8 mouse cellular contexts compared by ENCODE assay signal in the genomic region with DNA sequence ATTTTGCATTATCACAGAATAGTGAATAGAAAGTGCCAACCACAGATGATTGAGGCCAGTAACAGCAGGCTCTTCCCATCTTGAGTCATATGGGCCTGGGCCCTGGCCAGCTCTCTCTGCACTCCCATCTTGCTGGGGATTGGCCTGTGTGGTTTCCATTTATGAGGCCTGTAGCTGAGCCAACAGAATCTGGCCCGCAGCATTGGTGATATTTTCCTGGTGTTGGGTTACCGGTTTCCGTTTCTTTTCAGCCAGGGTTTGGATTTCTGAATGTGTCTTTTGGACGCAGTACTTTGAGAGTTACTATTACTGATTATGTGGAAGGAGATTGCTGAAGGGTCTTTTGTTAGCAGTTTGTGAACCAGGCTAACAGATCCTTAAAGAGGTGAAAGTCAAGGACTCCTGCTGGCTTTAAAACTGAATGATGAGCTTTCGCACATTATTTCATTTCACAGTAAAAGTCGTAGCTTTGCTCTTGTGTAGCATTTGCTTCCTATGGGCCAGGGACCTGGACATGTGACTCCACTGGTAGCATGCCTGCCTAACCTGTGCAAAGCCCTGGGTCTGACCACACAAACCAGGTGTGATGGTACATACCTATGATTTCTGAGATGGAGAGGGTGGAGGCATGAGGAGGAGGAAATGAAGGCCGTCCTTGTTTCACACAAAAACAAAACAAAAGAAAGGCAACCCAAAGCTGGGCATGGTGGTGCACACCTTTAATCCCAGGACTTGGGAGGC. TPM values are rescaled to one million over a fixed set of nuclear protein-coding genes. Genes with fewer than 3 reads are reported as not detected.
A peak's percentile ranks its signal among the peaks of the same experiment; 100 is the strongest.
DNase-seq lines count a peak whose midpoint lies in the region; ATAC-seq and TF ChIP-seq lines count a peak whose summit lies in the region.

No protein-coding gene starts in this region.

- DNase-seq in embryonic facial prominence, embryonic 11.5 days (ENCODE audit: low spot score), result peak; percentile 60
- no peak for DNase-seq in embryonic facial prominence, embryonic 10.5 days (ENCODE audit: low spot score)
- peak; percentile 99 for DNase-seq in NIH3T3 (ENCODE audit: low read depth)
- DNase-seq in hindbrain, postnatal 0 days (ENCODE audit: low spot score), result peak; percentile 81
- no peak for DNase-seq in left cerebral cortex, postnatal 14 days (ENCODE audit: low spot score in 2 of 2)

- 0 out of 2 replicates have a peak overlapping the region, but pooled peaks have one; percentile 27 for H3K9ac ChIP-seq in embryonic facial prominence, embryonic 11.5 days (replicated peaks; ENCODE audit: low read length)
- no peak overlapping the region for H3K9ac ChIP-seq in embryonic facial prominence, embryonic 13.5 days
- no peak overlapping the region for H3K9ac ChIP-seq in hindbrain, postnatal 0 days (replicated peaks; ENCODE audit: low read length)
- H3K9ac ChIP-seq in lung, embryonic 16.5 days (ENCODE audit: low read length), result no peak overlapping the region

- H3K36me3 ChIP-seq in embryonic facial prominence, embryonic 11.5 days (replicated peaks; ENCODE audit: control insufficient read depth, insufficient read depth, low read depth, low read length), result no peaks in the 10 kb centered on the region
- no peaks in the 10 kb centered on the region for H3K36me3 ChIP-seq in embryonic facial prominence, embryonic 10.5 days (replicated peaks)
- no peaks in the 10 kb centered on the region for H3K36me3 ChIP-seq in embryonic facial prominence, embryonic 13.5 days
- no peaks in the 10 kb centered on the region for H3K36me3 ChIP-seq in hindbrain, postnatal 0 days (ENCODE audit: insufficient read depth, low read length)
- H3K36me3 ChIP-seq in lung, embryonic 16.5 days (ENCODE audit: control insufficient read depth, insufficient read depth, low read length), result no peaks in the 10 kb centered on the region

- H3K4me1 ChIP-seq in embryonic facial prominence, embryonic 11.5 days (ENCODE audit: control insufficient read depth, insufficient read depth, low read length), result no peaks in the 10 kb centered on the region
- peaks cover 22% of the 10 kb centered on the region for H3K4me1 ChIP-seq in embryonic facial prominence, embryonic 10.5 days
- peaks cover 66% of the 10 kb centered on the region for H3K4me1 ChIP-seq in embryonic facial prominence, embryonic 13.5 days
- H3K4me1 ChIP-seq in hindbrain, postnatal 0 days (ENCODE audit: insufficient read depth, low read length), result peaks cover 3% of the 10 kb centered on the region; the same call in 1 of the 2 replicates
- peaks cover 3% of the 10 kb centered on the region for H3K4me1 ChIP-seq in lung, embryonic 16.5 days (replicated peaks; ENCODE audit: control insufficient read depth, insufficient read depth, low read length)

- no peak for ATAC-seq in embryonic facial prominence, embryonic 11.5 days (replicated peaks; ENCODE audit: insufficient number of reproducible peaks, low FRiP score, low TSS enrichment, low read depth)
- ATAC-seq in embryonic facial prominence, embryonic 13.5 days (ENCODE audit: insufficient number of reproducible peaks, insufficient read depth, low FRiP score, low TSS enrichment, low read depth), result peak; percentile 83
- ATAC-seq in hindbrain, postnatal 0 days, result peak; percentile 77; the same call in 1 of the 2 replicates
- ATAC-seq in lung, embryonic 16.5 days (ENCODE audit: low read depth), result peak; percentile 96
- ATAC-seq in megakaryocyte, adult 5-6 weeks (ENCODE audit: poor library complexity, severe bottlenecking), result no peak

- no peak overlapping the region; the same call in 1 of the 2 replicates for H3K27ac ChIP-seq in embryonic facial prominence, embryonic 11.5 days (replicated peaks; ENCODE audit: low read depth, low read length)
- no peak overlapping the region for H3K27ac ChIP-seq in embryonic facial prominence, embryonic 10.5 days (replicated peaks)
- H3K27ac ChIP-seq in embryonic facial prominence, embryonic 13.5 days, result peak overlapping the region; percentile 93
- H3K27ac ChIP-seq in hindbrain, postnatal 0 days, result no peak overlapping the region; the same call in 1 of the 2 replicates
- H3K27ac ChIP-seq in lung, embryonic 16.5 days (ENCODE audit: low read length), result peak overlapping the region; percentile 48; the same call in 1 of the 2 replicates

- no peaks in the 10 kb centered on the region for H3K27me3 ChIP-seq in embryonic facial prominence, embryonic 11.5 days (ENCODE audit: control insufficient read depth, insufficient read depth, low read length)
- peaks cover 24% of the 10 kb centered on the region for H3K27me3 ChIP-seq in embryonic facial prominence, embryonic 10.5 days (replicated peaks; ENCODE audit: low read depth, poor library complexity, severe bottlenecking)
- H3K27me3 ChIP-seq in embryonic facial prominence, embryonic 13.5 days, result no peaks in the 10 kb centered on the region
- H3K27me3 ChIP-seq in hindbrain, postnatal 0 days (ENCODE audit: insufficient read depth, low read length), result peaks cover 4% of the 10 kb centered on the region
- no peaks in the 10 kb centered on the region for H3K27me3 ChIP-seq in lung, embryonic 16.5 days (ENCODE audit: control insufficient read depth, insufficient read depth, low read depth, low read length)

- TF ChIP-seq CTCF in hindbrain, postnatal 0 days (IDR thresholded peaks at IDR 0.05; ENCODE audit: low read depth), result no peak

- H3K4me3 ChIP-seq in embryonic facial prominence, embryonic 11.5 days (ENCODE audit: low read depth, low read length), result no peak overlapping the region
- no peak overlapping the region for H3K4me3 ChIP-seq in embryonic facial prominence, embryonic 10.5 days
- H3K4me3 ChIP-seq in embryonic facial prominence, embryonic 13.5 days, result no peak overlapping the region
- no peak overlapping the region for H3K4me3 ChIP-seq in hindbrain, postnatal 0 days (ENCODE audit: low read length)
- H3K4me3 ChIP-seq in lung, embryonic 16.5 days (ENCODE audit: low read length), result no peak overlapping the region

- WGBS in embryonic facial prominence, embryonic 11.5 days, result 54% methylated on average over 7 of the region's 7 CpGs
- 62% methylated on average over 7 of the region's 7 CpGs for WGBS in embryonic facial prominence, embryonic 10.5 days
- WGBS in embryonic facial prominence, embryonic 13.5 days, result 37% methylated on average over 7 of the region's 7 CpGs
- 55% methylated on average over 7 of the region's 7 CpGs for WGBS in hindbrain, postnatal 0 days
- WGBS in lung, embryonic 16.5 days, result 60% methylated on average over 7 of the region's 7 CpGs

- no peaks in the 10 kb centered on the region for H3K9me3 ChIP-seq in embryonic facial prominence, embryonic 11.5 days (replicated peaks; ENCODE audit: control insufficient read depth, low read length)
- H3K9me3 ChIP-seq in embryonic facial prominence, embryonic 10.5 days, result no peaks in the 10 kb centered on the region
- no peaks in the 10 kb centered on the region for H3K9me3 ChIP-seq in embryonic facial prominence, embryonic 13.5 days
- no peaks in the 10 kb centered on the region for H3K9me3 ChIP-seq in hindbrain, postnatal 0 days (ENCODE audit: low read length)
- H3K9me3 ChIP-seq in lung, embryonic 16.5 days (ENCODE audit: control insufficient read depth, low read length), result no peaks in the 10 kb centered on the region

- no peak overlapping the region for H3K4me2 ChIP-seq in embryonic facial prominence, embryonic 11.5 days (ENCODE audit: low read depth, low read length)
- peak overlapping the region; percentile 29 for H3K4me2 ChIP-seq in embryonic facial prominence, embryonic 13.5 days
- no peak overlapping the region for H3K4me2 ChIP-seq in hindbrain, postnatal 0 days (ENCODE audit: low read depth, low read length)
- no peak overlapping the region for H3K4me2 ChIP-seq in lung, embryonic 16.5 days (ENCODE audit: low read depth, low read length)

- intact Hi-C loops in left cerebral cortex, postnatal 14 days (cut with DNase I), result no loop called here

RNA-seq across cellular contexts. Expression of gene Tiam2, which starts 5.5 kb away (rescaled TPM):
- polyA plus RNA-seq in embryonic facial prominence, embryonic 11.5 days (2014; fragmentation: Nextera tagmentation; extraction: Ambion mirVana), result 8.9 and 11.9 TPM in 2 replicates
- polyA plus RNA-seq in embryonic facial prominence, embryonic 10.5 days (2016; fragmentation: Nextera tagmentation; extraction: Ambion mirVana), result 6.0 and 7.7 TPM in 2 replicates
- polyA plus RNA-seq in embryonic facial prominence, embryonic 13.5 days (2015; fragmentation: Nextera tagmentation; extraction: Ambion mirVana), result 25.2 and 31.8 TPM in 2 replicates
- 8.8 and 9.3 TPM in 2 replicates for total RNA-seq in hindbrain, postnatal 0 days (2014; rRNA removed)
- 2.8 and 3.1 TPM in 2 replicates for polyA plus RNA-seq in hindbrain, postnatal 0 days (2015; fragmentation: Nextera tagmentation; extraction: Ambion mirVana)
- polyA plus RNA-seq in lung, embryonic 16.5 days (2015; fragmentation: Nextera tagmentation; extraction: Ambion mirVana), result 6.0 TPM in 2 replicates
- total RNA-seq in megakaryocyte, adult 5-6 weeks (2015), result 23.7 and 24.5 TPM in 2 replicates
- total RNA-seq in megakaryocyte, adult 5-6 weeks (2017), result 37.3 and 42.3 TPM in 2 replicates
- total RNA-seq in left cerebral cortex, postnatal 14 days (2021), result 10 to 100 TPM; 78.4 to 86.5 TPM

Comparison
In these comparisons a context has a peak if more than half of its experiments do, and no peak if none do; other contexts are left out.
1. ATAC-seq: peak in embryonic facial prominence, embryonic 13.5 days (single experiment), hindbrain, postnatal 0 days (single experiment) and lung, embryonic 16.5 days (single experiment); none in embryonic facial prominence, embryonic 11.5 days (single experiment) and megakaryocyte, adult 5-6 weeks (single experiment).
2. DNase-seq: peak in embryonic facial prominence, embryonic 11.5 days (single experiment), NIH3T3 (single experiment) and hindbrain, postnatal 0 days (single experiment); none in embryonic facial prominence, embryonic 10.5 days (single experiment) and left cerebral cortex, postnatal 14 days (0 of 2).
3. H3K27ac ChIP-seq: peak in embryonic facial prominence, embryonic 13.5 days (single experiment) and lung, embryonic 16.5 days (single experiment); none in embryonic facial prominence, embryonic 11.5 days (single experiment), embryonic facial prominence, embryonic 10.5 days (single experiment) and hindbrain, postnatal 0 days (single experiment).